Mouse (Mus musculus) urinary bladder, postnatal 36 days (tissue): ENCODE measurements at regions not wholly inside any gene's neighbourhood (a gene's known extent, or its start where the extent isn't known, plus 50 kb on each side); places are given as distances from the start of the nearest gene placed in this dataset.

Experiments
- DNase-seq, 2 experiments: peaks; one replicate each; pipeline ENCODE4 v3.0.0; 2022; ENCODE audit warnings: low spot score in 2 of 2, mixed read lengths in 1 of 2

DNA sequence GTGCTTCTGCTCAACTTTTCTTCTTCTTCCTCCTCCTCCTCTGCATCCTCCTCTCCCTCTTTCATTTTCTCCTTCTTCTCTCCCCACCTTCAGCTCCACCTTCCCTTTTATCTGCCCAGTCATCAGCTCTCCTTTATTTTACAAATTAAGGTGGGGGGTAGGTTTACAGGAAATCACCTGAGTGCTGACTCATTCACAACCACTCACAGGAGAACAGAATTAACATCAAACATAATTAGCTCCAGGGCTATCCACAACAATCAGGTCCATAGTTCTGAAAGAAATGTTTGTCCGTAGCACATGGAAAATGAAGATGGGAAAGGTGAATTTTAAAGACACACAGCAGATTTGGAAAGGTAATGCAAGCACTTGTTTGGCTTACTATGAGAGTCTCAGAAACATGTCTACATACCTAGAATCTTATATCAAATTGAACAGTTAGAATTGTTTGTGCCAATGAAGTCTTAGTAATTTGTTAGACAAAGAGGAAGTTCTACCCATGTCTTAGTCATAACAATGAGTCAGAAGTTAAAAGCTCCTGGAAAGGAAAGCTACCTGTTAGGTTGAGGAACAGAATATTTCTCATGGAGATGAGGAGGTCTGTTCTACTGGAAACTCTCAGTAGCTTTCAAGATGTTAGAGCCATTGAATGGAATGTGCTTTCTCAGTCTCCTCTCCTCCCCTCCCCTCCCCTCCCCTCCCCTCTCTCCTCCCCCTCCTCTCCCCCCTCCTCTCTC lies 108.8 kb upstream of the Tgfbr2 start:
- DNase-seq: no peak

DNA sequence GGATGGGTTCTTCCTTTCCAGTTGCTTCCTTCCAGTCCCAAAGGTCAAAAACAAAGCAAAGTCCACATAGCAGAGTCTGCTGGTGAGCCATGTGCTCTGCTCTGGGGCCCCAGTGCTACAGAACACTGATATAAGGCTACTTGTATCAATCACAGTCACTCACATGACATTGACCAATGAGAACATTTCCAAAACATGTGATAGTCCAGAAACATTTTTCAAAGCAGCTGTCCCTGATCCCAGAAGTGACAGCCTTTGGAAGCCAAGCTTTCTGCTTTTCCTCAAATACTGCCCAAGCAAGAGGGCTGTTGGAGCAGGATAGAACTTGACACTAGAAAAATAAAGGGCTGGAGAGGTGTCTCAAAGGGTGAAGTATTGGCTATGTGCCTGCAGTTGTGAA lies 106.5 kb upstream of the Tgfbr2 start:
- peak in 1 of 2 experiments; percentile 41 for DNase-seq

DNA sequence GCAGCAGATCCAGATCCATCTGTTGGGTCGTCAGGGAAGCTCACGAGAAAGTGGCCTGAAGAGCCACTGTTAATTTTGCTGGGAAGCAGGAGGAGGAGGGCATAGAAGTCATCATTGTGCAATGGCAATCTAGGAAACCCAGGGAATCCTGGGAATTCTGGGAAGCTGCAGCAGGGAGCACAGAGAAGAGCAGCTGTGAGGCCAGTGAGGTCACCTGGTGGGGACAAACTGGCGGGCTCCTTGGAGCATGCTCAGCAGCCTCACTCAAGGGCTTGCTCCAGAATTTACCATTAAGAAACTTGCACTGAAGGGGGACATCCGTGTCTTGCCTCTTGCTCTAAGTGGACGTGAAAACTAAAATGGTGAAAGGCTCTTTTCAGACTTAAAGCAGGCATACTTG lies 105.0 kb upstream of the Tgfbr2 start:
- DNase-seq: no peak

DNA sequence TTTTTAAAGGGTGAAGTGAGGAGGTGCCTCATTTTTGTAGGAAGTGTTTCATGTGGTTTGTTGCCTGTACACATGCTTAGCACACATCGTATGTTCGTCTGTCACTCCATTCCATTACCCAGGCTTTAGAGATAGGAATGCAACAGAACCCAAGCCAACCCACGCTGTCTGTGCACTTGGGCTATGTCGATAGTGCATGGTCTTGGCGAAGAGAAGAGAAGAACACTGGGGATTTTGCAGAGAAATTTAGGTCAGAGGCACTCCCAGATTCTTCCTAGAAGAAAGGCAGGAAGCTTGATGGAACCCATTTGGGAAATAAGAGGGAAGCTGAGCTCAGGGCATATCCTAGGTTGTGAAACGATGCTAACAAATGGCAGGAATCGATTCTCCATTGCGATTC lies 103.7 kb upstream of the Tgfbr2 start:
- DNase-seq: no peak

- DNase-seq: peak in 1 of 2 experiments; percentile 23
Observed at GRCm38 (mm10) chr9:116277736-116278135, 102.6 kb upstream of the Tgfbr2 start.

DNA sequence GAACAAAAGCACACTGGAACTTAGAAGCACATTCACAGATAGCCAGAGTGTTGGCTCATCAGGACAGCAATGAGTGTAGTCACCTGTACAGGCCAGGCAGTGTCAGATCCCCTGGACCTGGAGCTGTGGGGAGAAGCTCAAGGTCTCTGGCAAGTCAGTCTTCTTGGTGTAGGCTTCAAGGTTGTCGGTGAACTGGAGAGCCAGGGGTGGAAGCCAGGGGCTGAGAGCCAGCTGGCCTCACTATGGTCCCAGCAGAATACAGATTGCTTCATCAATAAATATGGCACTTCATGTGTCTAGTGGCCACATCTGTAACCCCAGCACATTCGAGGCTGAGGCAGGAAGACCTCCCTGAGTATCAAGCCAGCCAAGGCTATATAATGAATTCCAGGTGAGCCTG lies 101.0 kb upstream of the Tgfbr2 start:
- DNase-seq: peak in 1 of 2 experiments; percentile 64

DNA sequence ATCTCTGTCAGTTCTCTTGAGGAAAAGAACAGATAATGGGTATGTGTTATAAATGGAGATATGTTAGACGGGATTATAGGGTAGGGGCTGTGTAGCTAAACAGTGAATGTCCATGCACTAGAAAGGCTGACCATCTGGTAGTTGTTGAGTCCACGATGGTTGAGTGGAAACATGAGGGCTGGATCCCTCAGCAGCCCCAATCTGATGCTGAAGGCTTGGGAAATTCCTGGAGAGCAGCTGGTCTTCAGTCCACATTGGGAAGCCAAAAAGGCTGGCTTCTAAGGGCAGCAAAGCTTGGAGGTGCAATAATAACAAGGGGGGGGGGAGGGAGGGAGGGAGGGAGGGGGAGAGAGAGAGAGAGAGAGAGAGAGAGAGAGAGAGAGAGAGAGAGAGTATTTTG lies 97.3 kb upstream of the Tgfbr2 start:
- DNase-seq: no peak

DNA sequence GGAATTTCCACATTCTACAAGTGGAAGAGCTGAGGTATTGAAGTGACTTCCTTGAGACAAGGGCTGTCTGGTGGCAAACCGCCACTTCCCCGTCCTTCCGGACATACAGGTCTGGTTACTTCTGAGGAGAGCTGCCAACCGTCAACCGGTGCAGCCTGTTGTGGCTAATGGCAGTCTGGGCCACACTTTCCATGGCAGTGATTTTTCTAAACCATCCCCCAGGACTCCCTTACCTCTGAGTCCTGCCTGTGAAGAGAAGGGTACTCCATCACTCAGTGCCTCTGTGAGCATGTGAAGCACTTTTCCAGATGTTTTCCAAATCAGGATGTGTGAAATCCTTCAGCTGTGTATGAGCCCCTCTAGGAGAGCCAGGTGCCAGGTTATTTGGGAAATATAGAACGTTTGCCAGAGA lies 95.3 kb upstream of the Tgfbr2 start:
- DNase-seq: peak; percentile 84 to 86

GRCm38 (mm10) chr9:116267411-116267810 lies 92.3 kb upstream of the Tgfbr2 start:
- DNase-seq: no peak

DNA sequence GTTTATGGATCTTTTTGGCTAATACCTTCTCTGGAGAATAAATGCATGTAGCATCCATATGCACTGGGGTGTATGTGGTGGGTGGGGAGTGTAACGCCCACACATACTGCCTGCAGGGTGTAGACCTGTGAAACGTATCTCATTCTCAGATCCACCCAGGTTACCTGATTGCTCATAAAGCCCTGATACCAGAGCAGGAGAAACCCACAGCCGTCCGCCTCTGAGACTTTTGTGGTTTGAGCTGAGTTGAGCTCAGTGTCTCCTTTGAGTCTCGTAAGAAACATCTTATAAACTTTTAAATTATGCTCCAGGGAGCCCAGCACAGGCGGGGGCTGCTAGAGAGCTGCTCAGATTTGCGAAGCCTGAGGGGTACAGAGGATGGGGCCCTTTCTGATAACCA lies 88.7 kb upstream of the Tgfbr2 start:
- no peak for DNase-seq

DNA sequence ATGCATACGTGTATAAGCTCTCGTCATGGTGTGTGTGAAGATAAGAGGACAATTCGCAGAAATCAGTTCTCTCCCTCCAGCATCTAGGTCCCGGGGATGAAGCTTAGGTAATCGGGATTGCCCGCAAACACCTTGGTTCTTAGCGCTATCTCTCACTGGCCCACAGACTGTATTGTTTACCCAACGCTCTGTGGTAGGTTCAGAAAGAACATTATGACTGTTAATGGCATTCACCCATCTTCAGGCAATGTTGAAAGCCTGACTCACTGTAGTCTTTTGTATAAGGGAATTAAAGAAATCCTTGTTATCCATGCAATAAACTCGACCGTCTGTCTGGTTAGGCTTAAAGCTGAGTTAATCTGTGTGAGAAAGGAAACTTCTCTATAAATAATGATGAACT lies 84.4 kb upstream of the Tgfbr2 start:
- DNase-seq: no peak

- no peak for DNase-seq
Observed at GRCm38 (mm10) chr9:116253546-116253945, 78.4 kb upstream of the Tgfbr2 start.

GRCm38 (mm10) chr9:116252788-116253187 lies 77.6 kb upstream of the Tgfbr2 start:
- DNase-seq: peak in 1 of 2 experiments; percentile 20

DNA sequence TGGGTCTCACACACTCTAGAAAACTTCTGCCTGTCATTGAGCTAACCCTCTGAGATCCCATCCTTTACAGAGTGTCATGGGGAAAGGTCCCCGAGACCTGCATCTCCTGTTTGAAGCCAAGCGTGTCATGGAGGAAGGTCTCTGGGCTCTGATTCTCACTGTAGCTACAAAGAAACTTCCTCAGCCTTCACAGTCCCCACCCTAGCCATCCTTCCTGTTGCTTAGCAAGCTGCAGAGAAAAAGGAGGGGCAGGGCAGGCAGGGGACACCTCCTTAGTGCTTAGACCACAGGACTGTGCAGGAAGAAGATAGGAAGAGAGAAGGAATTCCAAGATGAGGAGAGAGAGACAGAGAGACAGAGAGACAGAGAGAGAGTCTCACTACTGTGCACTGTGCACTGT lies 74.6 kb upstream of the Tgfbr2 start:
- no peak for DNase-seq

GRCm38 (mm10) chr9:116245136-116245535 lies 70.0 kb upstream of the Tgfbr2 start:
- DNase-seq: no peak

GRCm38 (mm10) chr9:116244619-116244899 lies 69.4 kb upstream of the Tgfbr2 start:
- no peak for DNase-seq

GRCm38 (mm10) chr9:116243775-116244618 lies 68.8 kb upstream of the Tgfbr2 start:
- DNase-seq: no peak

GRCm38 (mm10) chr9:116241933-116242526 lies 66.9 kb upstream of the Tgfbr2 start:
- no peak for DNase-seq

GRCm38 (mm10) chr9:116241290-116241689 lies 66.1 kb upstream of the Tgfbr2 start:
- no peak for DNase-seq

GRCm38 (mm10) chr9:116236836-116237235 lies 61.7 kb upstream of the Tgfbr2 start:
- DNase-seq: no peak

GRCm38 (mm10) chr9:116234170-116234569 lies 59.0 kb upstream of the Tgfbr2 start:
- no peak for DNase-seq

DNA sequence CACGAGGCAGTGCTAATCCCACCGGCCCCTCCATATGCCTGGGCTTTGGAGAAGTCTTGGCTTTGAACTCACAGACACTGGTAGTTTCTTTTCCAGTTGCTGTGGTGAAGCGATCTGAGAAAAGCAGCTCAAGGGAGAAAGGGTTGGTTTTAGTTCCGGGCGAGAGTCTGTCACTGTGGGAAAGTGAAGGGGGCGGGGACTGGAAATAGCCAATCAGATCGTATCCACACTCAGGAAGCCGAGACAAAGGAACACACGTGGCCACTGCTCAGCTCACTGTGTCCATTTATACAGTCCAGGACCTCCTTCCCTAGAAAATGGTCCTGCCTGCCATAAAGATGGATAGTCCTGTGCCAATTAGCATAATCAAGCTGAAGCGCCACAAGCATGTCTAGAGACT lies 57.2 kb upstream of the Tgfbr2 start:
- no peak for DNase-seq
